Mouse (Mus musculus): ENCODE measurements around the gene Dnaaf5. TPM values are rescaled to one million over a fixed set of nuclear protein-coding genes. Genes with fewer than 3 reads are reported as not detected.

Dnaaf5 gene
- polyA plus RNA-seq, 2 experiments = 5.3 to 15.1 TPM

DNA sequence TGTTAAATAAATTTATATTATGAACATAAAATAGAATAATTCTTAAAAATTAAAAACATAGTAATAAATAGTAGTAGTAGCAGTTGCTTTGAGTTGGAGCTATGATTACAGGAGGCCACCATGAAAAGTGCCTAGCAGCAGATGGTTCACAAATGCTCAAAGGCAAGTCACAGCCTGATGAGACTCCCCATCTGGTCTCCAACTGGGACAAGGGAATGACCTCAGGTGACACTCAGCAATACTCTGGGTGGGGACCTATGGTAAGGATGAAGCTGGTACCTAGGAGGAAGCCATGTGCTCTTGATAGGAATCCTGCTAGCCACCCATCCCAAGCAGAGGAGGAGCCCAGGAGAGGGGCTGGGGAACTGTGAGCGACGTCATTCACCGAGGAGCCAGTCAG, 24.3 kb upstream of the Dnaaf5 start:
- no peaks in the 10 kb centered on the region for H3K36me3 ChIP-seq (ENCODE audit: control insufficient read depth, insufficient read depth, low read length)
- TF ChIP-seq POLR2A (IDR thresholded peaks at IDR 0.05; ENCODE audit: borderline replicate concordance, extremely low read depth, insufficient read depth, insufficient read length) = no peak
- H3K9me3 ChIP-seq (ENCODE audit: control insufficient read depth, low read length) = no peaks in the 10 kb centered on the region
- 66% methylated on average over 3 of the region's 3 CpGs for WGBS
- ATAC-seq (ENCODE audit: low FRiP score, low read depth) = no peak
- no peak for DNase-seq (ENCODE audit: low spot score)
- no peak overlapping the region for H3K4me2 ChIP-seq (replicated peaks; ENCODE audit: low read depth, low read length, severe bottlenecking)
- H3K4me3 ChIP-seq (replicated peaks; ENCODE audit: low read length) = no peak overlapping the region
- no peak overlapping the region for H3K27ac ChIP-seq (replicated peaks; ENCODE audit: low read depth, low read length)
- no peak overlapping the region for H3K9ac ChIP-seq (ENCODE audit: low read depth, low read length, severe bottlenecking)
- H3K27me3 ChIP-seq (ENCODE audit: control insufficient read depth, insufficient read depth, low read length) = peaks cover 8% of the 10 kb centered on the region; the same call in 1 of the 2 replicates
- H3K4me1 ChIP-seq (ENCODE audit: control insufficient read depth, insufficient read depth, low read length) = peaks cover 4% of the 10 kb centered on the region

GRCm38 (mm10) chr5:139128476-139129065, 21.5 kb upstream of the Dnaaf5 start:
- Histone ChIP-seq H3K9ac (ENCODE audit: low read depth, low read length, severe bottlenecking) (peak overlapping the region; percentile 64; the same call in 1 of the 2 replicates), H3K27ac (replicated peaks; ENCODE audit: low read depth, low read length) (no peak overlapping the region), H3K36me3 (ENCODE audit: control insufficient read depth, insufficient read depth, low read length) (no peaks in the 10 kb centered on the region), H3K9me3 (ENCODE audit: control insufficient read depth, low read length) (no peaks in the 10 kb centered on the region), H3K4me1 (ENCODE audit: control insufficient read depth, insufficient read depth, low read length) (peaks cover 4% of the 10 kb centered on the region), H3K4me2 (replicated peaks; ENCODE audit: low read depth, low read length, severe bottlenecking) (peak overlapping the region; percentile 63), H3K4me3 (replicated peaks; ENCODE audit: low read length) (peak overlapping the region; percentile 55), H3K27me3 (ENCODE audit: control insufficient read depth, insufficient read depth, low read length) (peaks cover 8% of the 10 kb centered on the region; the same call in 1 of the 2 replicates)
- TF ChIP-seq POLR2A (IDR thresholded peaks at IDR 0.05; ENCODE audit: borderline replicate concordance, extremely low read depth, insufficient read depth, insufficient read length) = no peak
- WGBS = 43% methylated on average over 12 of the region's 12 CpGs
- DNase-seq (ENCODE audit: low spot score) = no peak
- ATAC-seq (ENCODE audit: low FRiP score, low read depth) = no peak

GRCm38 (mm10) chr5:139129078-139129477, 20.9 kb upstream of the Dnaaf5 start:
- peaks cover 8% of the 10 kb centered on the region; the same call in 1 of the 2 replicates for H3K27me3 ChIP-seq (ENCODE audit: control insufficient read depth, insufficient read depth, low read length)
- WGBS = 16% methylated on average over 12 of the region's 12 CpGs
- DNase-seq (ENCODE audit: low spot score) (no peak), ATAC-seq (ENCODE audit: low FRiP score, low read depth) (peak; percentile 30; the same call in 1 of the 2 replicates)
- peak overlapping the region; percentile 63 for H3K4me2 ChIP-seq (replicated peaks; ENCODE audit: low read depth, low read length, severe bottlenecking)
- peak overlapping the region; percentile 55 for H3K4me3 ChIP-seq (replicated peaks; ENCODE audit: low read length)
- no peak for TF ChIP-seq POLR2A (IDR thresholded peaks at IDR 0.05; ENCODE audit: borderline replicate concordance, extremely low read depth, insufficient read depth, insufficient read length)
- H3K4me1 ChIP-seq (ENCODE audit: control insufficient read depth, insufficient read depth, low read length) = peaks cover 4% of the 10 kb centered on the region
- H3K36me3 ChIP-seq (ENCODE audit: control insufficient read depth, insufficient read depth, low read length) = no peaks in the 10 kb centered on the region
- peak overlapping the region; percentile 64 for H3K9ac ChIP-seq (ENCODE audit: low read depth, low read length, severe bottlenecking)
- no peaks in the 10 kb centered on the region for H3K9me3 ChIP-seq (ENCODE audit: control insufficient read depth, low read length)
- no peak overlapping the region for H3K27ac ChIP-seq (replicated peaks; ENCODE audit: low read depth, low read length)

DNA sequence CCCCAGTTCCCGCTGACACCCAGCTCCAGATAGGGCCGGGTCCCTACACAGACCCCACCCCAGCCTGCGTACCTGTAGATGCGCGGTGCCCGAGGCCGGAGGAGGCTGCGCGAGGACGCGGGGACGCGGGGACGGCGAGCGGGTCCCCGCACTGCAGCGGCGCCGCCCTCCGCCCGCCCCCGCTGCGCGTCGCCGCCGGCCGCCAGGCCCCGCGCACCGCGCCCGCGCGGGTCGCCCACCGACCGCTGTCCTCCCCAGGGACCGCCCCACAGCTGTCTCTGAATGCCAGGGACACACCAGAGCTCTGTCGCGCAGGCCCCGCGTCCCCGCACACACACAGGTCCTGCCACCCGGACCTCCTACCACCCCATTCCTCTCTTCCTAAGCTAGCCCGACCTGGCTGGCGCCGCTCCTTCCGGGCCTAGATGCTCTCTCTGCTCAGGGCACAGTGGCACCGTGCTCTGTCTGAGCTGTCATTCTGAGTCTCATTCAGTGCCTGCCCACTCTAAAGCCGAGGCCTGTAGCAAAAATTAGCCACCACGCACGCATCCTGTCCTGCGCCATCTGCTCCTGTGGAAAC, 20.4 kb upstream of the Dnaaf5 start:
- TF ChIP-seq POLR2A (IDR thresholded peaks at IDR 0.05; ENCODE audit: borderline replicate concordance, extremely low read depth, insufficient read depth, insufficient read length) = no peak
- ATAC-seq (ENCODE audit: low FRiP score, low read depth) (peak; percentile 55), DNase-seq (ENCODE audit: low spot score) (no peak)
- peaks cover 8% of the 10 kb centered on the region; the same call in 1 of the 2 replicates for H3K27me3 ChIP-seq (ENCODE audit: control insufficient read depth, insufficient read depth, low read length)
- no peaks in the 10 kb centered on the region for H3K9me3 ChIP-seq (ENCODE audit: control insufficient read depth, low read length)
- 4% methylated on average over 29 of the region's 55 CpGs for WGBS
- peak overlapping the region; percentile 64 for H3K9ac ChIP-seq (ENCODE audit: low read depth, low read length, severe bottlenecking)
- H3K4me3 ChIP-seq (replicated peaks; ENCODE audit: low read length) = peak overlapping the region; percentile 55
- H3K36me3 ChIP-seq (ENCODE audit: control insufficient read depth, insufficient read depth, low read length) = no peaks in the 10 kb centered on the region
- H3K4me1 ChIP-seq (ENCODE audit: control insufficient read depth, insufficient read depth, low read length) = peaks cover 4% of the 10 kb centered on the region
- H3K27ac ChIP-seq (replicated peaks; ENCODE audit: low read depth, low read length) = no peak overlapping the region
- peak overlapping the region; percentile 63 for H3K4me2 ChIP-seq (replicated peaks; ENCODE audit: low read depth, low read length, severe bottlenecking)

- DNase-seq (ENCODE audit: low spot score) = no peak
- H3K9me3 ChIP-seq (ENCODE audit: control insufficient read depth, low read length) = no peaks in the 10 kb centered on the region
Measured at GRCm38 (mm10) chr5:139130351-139130750, 19.7 kb upstream of the Dnaaf5 start.

More at GRCm38 (mm10) chr5:139130351-139130750, 19.7 kb upstream of the Dnaaf5 start:
- no peak for ATAC-seq (ENCODE audit: low FRiP score, low read depth)
- H3K4me3 ChIP-seq (replicated peaks; ENCODE audit: low read length) = no peak overlapping the region
- TF ChIP-seq POLR2A (IDR thresholded peaks at IDR 0.05; ENCODE audit: borderline replicate concordance, extremely low read depth, insufficient read depth, insufficient read length) = no peak
- no peak overlapping the region for H3K27ac ChIP-seq (replicated peaks; ENCODE audit: low read depth, low read length)
- H3K9ac ChIP-seq (ENCODE audit: low read depth, low read length, severe bottlenecking) = no peak overlapping the region
- WGBS = 72% methylated on average over 5 of the region's 5 CpGs
- peaks cover 4% of the 10 kb centered on the region for H3K4me1 ChIP-seq (ENCODE audit: control insufficient read depth, insufficient read depth, low read length)
- H3K27me3 ChIP-seq (ENCODE audit: control insufficient read depth, insufficient read depth, low read length) = peaks cover 8% of the 10 kb centered on the region; the same call in 1 of the 2 replicates
- no peaks in the 10 kb centered on the region for H3K36me3 ChIP-seq (ENCODE audit: control insufficient read depth, insufficient read depth, low read length)
- H3K4me2 ChIP-seq (replicated peaks; ENCODE audit: low read depth, low read length, severe bottlenecking) = no peak overlapping the region

Measured in limb, embryonic 14.5 days (tissue).